Mouse (Mus musculus) cortical plate, adult 2 months (tissue): ENCODE measurements at regions not wholly inside any gene's neighbourhood (a gene's known extent, or its start where the extent isn't known, plus 50 kb on each side); places are given as distances from the start of the nearest gene placed in this dataset.

Experiments used
- CTCF ChIP-seq: fragments of 200-500 bp; IDR thresholded peaks from 2 replicates; pipeline ENCODE4 v1.5.1; 2011; ENCODE audit warnings: mild to moderate bottlenecking, control low read depth, low read length; ENCODE audit not compliant: insufficient read depth; ENCODE audit errors: extremely low read depth
- POLR2A ChIP-seq: fragments of 200-500 bp; IDR thresholded peaks from 2 replicates; pipeline ENCODE4 v1.6.1; 2011; ENCODE audit warnings: mild to moderate bottlenecking, low read length, control low read depth; ENCODE audit not compliant: insufficient read depth; ENCODE audit errors: extremely low read depth

GRCm38 (mm10) chr8:102414931-102415330 is 370.5 kb downstream of the Cdh11 start:
- no peak for TF ChIP-seq CTCF
- TF ChIP-seq POLR2A = no peak
